Mouse (Mus musculus) adrenal gland, adult 8-10 months (tissue): ENCODE data around the gene Tomm34. TPM values are rescaled to one million over a fixed set of nuclear protein-coding genes. Genes with fewer than 3 reads are reported as not detected.
A peak's percentile ranks its signal among the peaks of the same experiment; 100 is the strongest.
"Not testable (repeated sequence)": the region's sequence is repeated elsewhere in the genome, so short reads cannot be mapped to it uniquely, and the experiment has no call there.

Experiments used
- DNase-seq: peaks from one replicate; pipeline ENCODE4 v3.0.0; 2022
- total RNA-seq, 4 experiments: library from RNA; stranded (reverse); gene quantifications; 2 replicates each; pipeline ENCODE4 v1.2.4; 2022

The Tomm34 gene
- total RNA-seq, 4 experiments from 2014 or later, result 44.9 to 54.8 (median 45.7) TPM

GRCm38 (mm10) chr2:164076874-164077425 lies 6.0 kb upstream of the Tomm34 start:
- DNase-seq, result no peak

DNA sequence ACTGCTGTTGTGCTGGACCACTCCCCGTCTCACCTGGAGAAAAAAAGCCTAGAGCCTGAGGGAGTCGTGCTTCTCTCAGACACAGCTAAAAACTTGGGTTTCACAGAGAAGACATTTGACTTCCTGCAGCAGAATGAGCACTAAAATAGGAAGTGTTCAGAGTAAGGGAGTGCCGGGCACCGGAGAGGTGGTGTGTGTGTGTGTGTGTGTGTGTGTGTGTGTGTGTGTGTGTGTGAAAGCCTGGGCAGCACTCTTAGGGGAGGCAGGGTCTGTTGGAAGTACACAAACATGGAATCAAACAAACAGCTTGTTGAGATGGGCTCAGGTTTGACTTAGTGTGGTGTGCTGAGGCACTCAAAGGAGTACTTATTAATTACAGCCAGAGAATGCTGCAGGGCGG lies 4.1 kb upstream of the Tomm34 start:
- no peak for DNase-seq

DNA sequence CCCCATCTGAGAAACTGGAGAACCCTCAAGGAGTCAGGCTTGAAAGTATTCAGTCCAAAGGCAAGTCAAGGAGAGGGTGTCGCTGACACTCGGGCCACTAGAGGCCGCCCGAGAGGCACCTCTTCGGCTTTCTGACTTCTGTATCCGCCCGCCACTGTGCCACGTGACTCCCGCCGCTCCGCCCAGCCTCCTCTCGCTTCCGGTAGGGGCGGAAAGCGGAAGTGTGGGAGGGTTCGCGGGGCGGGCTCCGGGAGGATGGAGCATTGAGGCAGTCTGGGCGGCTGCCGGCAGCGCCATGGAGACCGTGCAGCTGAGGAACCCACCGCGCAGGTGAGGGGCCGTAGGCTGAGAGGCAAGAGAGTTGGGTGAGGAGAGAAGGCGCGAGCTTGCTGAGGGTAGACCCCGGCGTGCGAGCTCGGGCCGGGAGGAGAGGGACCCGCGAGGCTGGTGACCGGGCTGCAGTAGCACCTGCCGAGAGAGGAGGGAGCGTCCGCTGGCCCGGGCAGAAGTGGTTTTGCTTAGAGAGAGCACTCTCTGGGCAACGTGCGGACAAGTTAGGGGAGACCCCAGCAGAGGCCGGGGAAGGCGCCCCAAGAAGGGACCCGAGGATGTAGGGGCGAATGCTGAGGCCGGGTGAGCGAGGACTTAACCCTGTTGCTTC lies 3.1 kb upstream of the Tomm34 start:
- peak; percentile 97 for DNase-seq

DNA sequence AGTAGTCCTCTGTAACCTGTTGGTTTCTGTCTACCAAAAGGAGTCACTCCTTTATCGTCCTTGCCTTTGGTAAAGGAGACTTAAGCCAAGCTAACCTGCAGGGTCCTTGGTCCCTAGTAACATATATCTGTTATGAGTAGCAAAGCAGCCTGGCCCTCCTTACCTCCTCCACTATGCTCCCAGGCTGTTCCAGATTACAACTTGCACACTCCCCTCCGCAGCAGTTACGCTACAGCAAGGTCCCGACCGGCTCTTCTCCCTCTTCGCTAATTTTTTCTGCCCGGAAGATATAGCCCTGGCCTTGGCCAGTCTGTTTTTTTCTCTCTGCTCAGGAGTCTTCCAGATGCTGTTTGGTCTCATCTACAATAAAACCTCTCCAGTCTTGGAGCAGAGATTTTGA lies 2.2 kb upstream of the Tomm34 start:
- no peak for DNase-seq

- DNase-seq, result no peak
Measured at GRCm38 (mm10) chr2:164072109-164072508, 1.1 kb upstream of the Tomm34 start.

- not testable (repeated sequence) for DNase-seq
Measured at GRCm38 (mm10) chr2:164071437-164071820, 460 bp upstream of the Tomm34 start.

GRCm38 (mm10) chr2:164070142-164070764 lies 716 bp downstream of the Tomm34 start, which contains the start of gene Stk4:
Gene Stk4, plus strand, starts transcription at chr2:164070322.
- DNase-seq, result no peak

GRCm38 (mm10) chr2:164059634-164060235 lies 11.2 kb downstream of the Tomm34 start:
- DNase-seq, result no peak

GRCm38 (mm10) chr2:164054671-164055070 lies 16.3 kb downstream of the Tomm34 start:
- DNase-seq, result no peak

DNA sequence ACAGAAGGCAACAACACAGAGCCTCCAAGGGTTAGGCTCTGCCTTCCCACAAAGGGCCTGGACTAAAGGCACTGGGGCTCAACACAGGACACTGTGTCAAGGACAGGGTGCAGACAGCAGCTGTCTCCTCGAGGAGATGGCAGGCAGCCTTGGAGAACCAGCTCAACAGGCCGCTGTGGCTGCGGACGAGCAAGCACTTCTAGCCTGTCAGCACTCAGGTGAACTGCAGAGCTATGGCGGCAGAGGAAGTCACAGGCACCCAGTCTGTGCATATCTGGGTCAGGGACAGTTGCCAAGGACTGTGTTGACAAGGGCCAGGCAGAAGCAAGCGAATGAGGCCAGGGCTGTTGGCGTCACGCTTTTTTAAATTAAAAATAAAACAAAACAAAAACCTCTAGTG lies 17.2 kb downstream of the Tomm34 start:
- DNase-seq, result peak; percentile 81

DNA sequence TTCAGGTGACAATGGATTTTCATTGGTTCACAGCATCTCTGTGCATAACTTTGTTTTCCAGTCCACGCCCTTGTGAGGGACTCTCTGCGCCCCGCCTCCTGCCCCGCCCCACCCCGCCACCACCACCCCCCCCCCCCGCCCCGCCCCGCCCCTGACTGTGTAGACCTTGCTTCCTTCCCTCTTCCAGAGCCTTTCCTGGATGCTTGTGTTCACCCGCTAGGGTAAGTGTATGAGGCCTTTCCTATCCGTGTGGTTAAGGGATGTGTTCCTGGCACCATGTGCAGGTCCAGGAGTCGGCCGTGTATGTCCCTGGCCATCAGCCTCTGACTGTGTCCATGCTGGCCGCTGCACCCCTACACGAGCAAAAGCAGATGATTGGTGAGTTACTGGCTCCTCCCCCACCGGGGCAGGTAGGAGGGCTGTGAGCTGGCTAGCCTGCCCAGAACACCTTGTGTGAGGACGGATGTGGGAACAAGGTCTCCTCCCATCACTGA lies 23.7 kb downstream of the Tomm34 start:
- no peak for DNase-seq

GRCm38 (mm10) chr2:164041523-164041922 lies 29.4 kb downstream of the Tomm34 start:
- no peak for DNase-seq

DNA sequence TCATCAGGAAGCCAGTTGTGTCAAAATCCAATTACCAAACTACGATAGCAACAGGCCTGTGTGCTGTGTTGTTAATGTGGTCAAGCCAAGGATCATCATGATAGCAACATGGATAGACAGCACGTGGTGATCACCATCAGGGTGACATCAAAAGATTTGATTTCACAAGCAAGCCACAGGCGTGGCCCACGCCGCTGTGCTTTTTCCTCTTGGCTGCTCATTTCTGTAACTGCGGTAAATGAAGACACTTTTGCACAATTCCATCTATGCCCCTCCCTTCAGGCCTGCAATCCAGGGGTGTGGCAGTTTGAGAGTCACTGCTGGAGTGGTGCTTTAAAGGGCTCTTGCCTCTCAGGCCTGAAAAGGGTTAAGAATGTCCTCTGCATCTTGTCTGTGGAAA lies 30.0 kb downstream of the Tomm34 start:
- DNase-seq, result no peak

GRCm38 (mm10) chr2:164038407-164039028 lies 32.5 kb downstream of the Tomm34 start:
- DNase-seq, result no peak

DNA sequence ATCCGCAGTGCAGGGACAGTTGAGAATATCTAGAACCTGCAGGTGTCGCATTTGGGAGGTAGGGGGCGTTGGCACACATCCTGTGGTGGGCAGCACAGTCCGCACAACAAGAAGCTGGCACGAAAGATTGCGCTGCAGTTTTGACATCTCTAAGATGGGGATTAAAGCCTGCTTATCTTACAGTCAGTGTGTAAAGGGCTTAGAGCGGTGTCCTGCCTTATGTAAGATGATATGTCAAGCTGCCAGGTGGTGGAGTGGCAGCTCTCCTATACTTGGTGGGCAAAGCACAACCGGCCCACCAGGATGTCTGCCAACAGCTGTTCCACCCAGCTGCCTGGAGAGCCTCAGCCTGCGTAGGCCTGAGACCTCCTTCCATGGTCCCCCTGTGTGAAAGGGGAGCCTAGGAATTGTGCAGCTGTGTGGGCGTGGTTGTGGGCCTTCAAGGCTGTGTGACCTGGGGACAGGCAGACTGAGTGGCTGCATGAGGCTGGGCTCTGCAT lies 34.4 kb downstream of the Tomm34 start:
- DNase-seq, result no peak

DNA sequence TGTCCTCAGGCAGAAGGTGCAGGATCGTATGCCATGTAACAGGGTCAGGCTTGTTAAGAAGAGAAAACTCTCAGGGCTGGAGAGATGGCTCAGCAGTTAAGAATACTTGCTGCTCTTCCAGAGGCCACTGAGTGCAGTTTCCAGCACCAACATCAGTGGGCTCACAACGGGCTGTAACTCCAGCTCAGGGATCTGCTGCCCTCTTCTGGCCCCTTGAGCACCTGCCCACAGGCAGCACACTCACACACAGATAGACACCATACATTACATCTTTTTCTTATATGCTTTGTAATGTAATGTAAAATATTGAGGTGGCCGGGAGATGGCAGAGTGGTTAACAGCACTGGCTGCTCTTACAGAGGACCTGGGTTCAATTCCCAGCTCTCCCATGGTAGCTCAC lies 38.0 kb downstream of the Tomm34 start:
- no peak for DNase-seq

DNA sequence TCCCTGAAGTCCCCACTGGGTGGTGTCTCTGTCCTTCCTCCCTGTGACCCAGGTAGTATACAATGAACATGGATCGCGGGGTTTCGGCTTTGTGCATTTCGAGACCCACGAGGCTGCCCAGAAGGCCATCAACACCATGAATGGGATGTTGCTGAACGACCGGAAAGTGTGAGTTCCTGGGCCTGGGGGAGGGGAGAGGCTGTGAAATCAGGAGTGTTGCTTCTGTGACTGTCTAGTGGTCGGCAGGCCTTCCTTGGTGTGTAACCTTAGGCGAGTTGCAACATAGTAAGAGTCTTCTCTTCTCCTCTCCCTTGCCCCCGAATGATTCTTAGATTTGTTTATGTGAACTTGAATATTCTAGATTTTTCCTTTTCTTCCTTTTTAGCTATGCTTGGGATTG lies 39.8 kb downstream of the Tomm34 start:
- DNase-seq, result no peak

- DNase-seq, result no peak
Measured at GRCm38 (mm10) chr2:164025150-164025549, 45.8 kb downstream of the Tomm34 start, which contains the start of gene Pabpc1l. Gene Pabpc1l, plus strand, starts transcription at chr2:164025450.

DNA sequence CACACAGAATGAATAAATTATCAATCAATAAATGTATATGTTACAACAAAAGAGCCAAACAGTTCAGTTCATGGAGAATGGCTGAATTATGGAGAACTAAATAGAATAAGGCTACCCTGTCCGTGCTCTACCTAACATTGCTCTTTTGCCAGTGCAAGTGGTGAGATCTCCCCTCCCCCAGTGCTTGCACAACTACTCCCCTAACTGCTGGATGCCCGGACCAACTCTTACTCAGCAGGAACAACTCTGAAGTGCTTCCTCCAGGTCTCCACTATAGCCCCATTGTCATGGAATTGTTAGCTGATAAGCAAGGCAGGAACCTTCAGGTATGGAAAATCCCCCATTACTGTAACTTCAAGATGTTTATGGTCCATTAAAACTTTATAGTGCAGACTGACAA lies 48.9 kb downstream of the Tomm34 start:
- no peak for DNase-seq

- DNase-seq, result no peak
Measured at GRCm38 (mm10) chr2:164019943-164020342, 51.0 kb downstream of the Tomm34 start.

DNA sequence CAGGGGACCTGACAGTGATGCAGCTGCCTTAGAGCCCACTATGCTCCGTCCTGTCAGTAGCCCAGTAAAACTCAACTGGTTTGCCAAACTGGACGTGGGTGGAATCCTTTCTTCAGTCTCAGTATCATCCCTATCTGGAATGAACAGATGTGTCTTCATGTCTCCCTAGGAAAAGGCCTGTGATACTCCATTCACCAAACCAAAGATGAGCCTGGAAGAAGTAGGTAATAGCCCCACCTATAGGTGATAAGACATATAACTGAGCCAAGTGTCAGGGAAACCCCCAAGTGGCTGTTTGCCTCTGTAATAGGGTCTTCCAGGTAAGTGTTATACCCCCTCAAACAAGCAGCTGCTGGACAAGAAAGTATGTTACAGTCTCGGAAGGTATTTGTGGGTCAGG lies 52.1 kb downstream of the Tomm34 start:
- DNase-seq, result no peak

- DNase-seq, result no peak
Measured at GRCm38 (mm10) chr2:164015304-164015703, 55.7 kb downstream of the Tomm34 start.

- no peak for DNase-seq
Measured at GRCm38 (mm10) chr2:164010944-164011343, 60.0 kb downstream of the Tomm34 start.
